Mouse (Mus musculus): ENCODE measurements at regions not wholly inside any gene's neighbourhood (a gene's known extent, or its start where the extent isn't known, plus 50 kb on each side); places are given as distances from the start of the nearest gene placed in this dataset.

GRCm38 (mm10) chr5:51830551-51830950 lies 263.0 kb upstream of the Ppargc1a start:
- no peak for DNase-seq

- no peak for DNase-seq
Observed at GRCm38 (mm10) chr5:51830015-51830414, 262.5 kb upstream of the Ppargc1a start.

GRCm38 (mm10) chr5:51829606-51830005 lies 262.1 kb upstream of the Ppargc1a start:
- no peak for DNase-seq

- DNase-seq, result no peak
Observed at GRCm38 (mm10) chr5:51829020-51829419, 261.5 kb upstream of the Ppargc1a start.

GRCm38 (mm10) chr5:51826269-51826668 lies 258.7 kb upstream of the Ppargc1a start:
- no peak for DNase-seq

- no peak for DNase-seq
Observed at GRCm38 (mm10) chr5:51825584-51826088, 258.1 kb upstream of the Ppargc1a start.

GRCm38 (mm10) chr5:51824731-51825130 lies 257.2 kb upstream of the Ppargc1a start:
- no peak for DNase-seq

- no peak for DNase-seq
Observed at GRCm38 (mm10) chr5:51823657-51824056, 256.1 kb upstream of the Ppargc1a start.

GRCm38 (mm10) chr5:51816258-51816657 lies 248.7 kb upstream of the Ppargc1a start:
- DNase-seq, result no peak

GRCm38 (mm10) chr5:51811728-51812127 lies 244.2 kb upstream of the Ppargc1a start:
- no peak for DNase-seq

GRCm38 (mm10) chr5:51801486-51801885 lies 234.0 kb upstream of the Ppargc1a start:
- DNase-seq, result peak; percentile 28

- peak; percentile 61 for DNase-seq
Observed at GRCm38 (mm10) chr5:51799371-51800035, 232.0 kb upstream of the Ppargc1a start.

- no peak for DNase-seq
Observed at GRCm38 (mm10) chr5:51794097-51794496, 226.6 kb upstream of the Ppargc1a start.

GRCm38 (mm10) chr5:51792950-51793349 lies 225.4 kb upstream of the Ppargc1a start:
- DNase-seq, result no peak

- DNase-seq, result no peak
Observed at GRCm38 (mm10) chr5:51788768-51789167, 221.2 kb upstream of the Ppargc1a start.

- DNase-seq, result peak; percentile 33
Observed at GRCm38 (mm10) chr5:51783523-51783922, 216.0 kb upstream of the Ppargc1a start.

- DNase-seq, result peak; percentile 63
Observed at GRCm38 (mm10) chr5:51783099-51783498, 215.6 kb upstream of the Ppargc1a start.

- peak; percentile 48 for DNase-seq
Observed at GRCm38 (mm10) chr5:51775502-51776145, 208.1 kb upstream of the Ppargc1a start.

- DNase-seq, result no peak
Observed at GRCm38 (mm10) chr5:51771655-51772054, 204.1 kb upstream of the Ppargc1a start.

GRCm38 (mm10) chr5:51766111-51766510 lies 198.6 kb upstream of the Ppargc1a start:
- no peak for DNase-seq

GRCm38 (mm10) chr5:51764416-51764815 lies 196.9 kb upstream of the Ppargc1a start:
- DNase-seq, result no peak

GRCm38 (mm10) chr5:51763599-51763998 lies 196.1 kb upstream of the Ppargc1a start:
- DNase-seq, result no peak

GRCm38 (mm10) chr5:51762352-51762751 lies 194.8 kb upstream of the Ppargc1a start:
- DNase-seq, result no peak

GRCm38 (mm10) chr5:51758289-51758688 lies 190.8 kb upstream of the Ppargc1a start:
- no peak for DNase-seq

All from right cerebral cortex, adult 18-20 months (tissue).